Mouse (Mus musculus): ENCODE measurements around the gene Nhsl2. TPM values are rescaled to one million over a fixed set of nuclear protein-coding genes. Genes with fewer than 3 reads are reported as not detected.

Gene Nhsl2
- polyA plus RNA-seq, 1 experiment from 2014 or later, result 3.4 TPM

- Histone ChIP-seq H3K9ac (replicated peaks; ENCODE audit: low read depth) (no peak overlapping the region), H3K36me3 (ENCODE audit: insufficient read depth, low read length) (no peaks in the 10 kb centered on the region), H3K27ac (ENCODE audit: low read length) (no peak overlapping the region), H3K4me2 (replicated peaks; ENCODE audit: low read depth, low read length) (peak overlapping the region; percentile 70), H3K4me1 (ENCODE audit: insufficient read depth, low read depth, low read length) (no peaks in the 10 kb centered on the region), H3K9me3 (ENCODE audit: low read length) (no peaks in the 10 kb centered on the region), H3K4me3 (ENCODE audit: low read depth, low read length) (peak overlapping the region; percentile 44), H3K27me3 (replicated peaks; ENCODE audit: insufficient read depth, low read length) (peaks cover 9% of the 10 kb centered on the region; the same call in 1 of the 2 replicates)
- ATAC-seq (peak; percentile 37), DNase-seq (ENCODE audit: low spot score) (no peak)
- no peak for TF ChIP-seq EP300 (IDR thresholded peaks at IDR 0.05)
- peak; percentile 31 for TF ChIP-seq CTCF (IDR thresholded peaks at IDR 0.05)
- WGBS, result 24% methylated on average over 24 of the region's 59 CpGs
These were observed 841 bp downstream of the Nhsl2 start for GRCm38 (mm10) chrX:101849901-101850551.

DNA sequence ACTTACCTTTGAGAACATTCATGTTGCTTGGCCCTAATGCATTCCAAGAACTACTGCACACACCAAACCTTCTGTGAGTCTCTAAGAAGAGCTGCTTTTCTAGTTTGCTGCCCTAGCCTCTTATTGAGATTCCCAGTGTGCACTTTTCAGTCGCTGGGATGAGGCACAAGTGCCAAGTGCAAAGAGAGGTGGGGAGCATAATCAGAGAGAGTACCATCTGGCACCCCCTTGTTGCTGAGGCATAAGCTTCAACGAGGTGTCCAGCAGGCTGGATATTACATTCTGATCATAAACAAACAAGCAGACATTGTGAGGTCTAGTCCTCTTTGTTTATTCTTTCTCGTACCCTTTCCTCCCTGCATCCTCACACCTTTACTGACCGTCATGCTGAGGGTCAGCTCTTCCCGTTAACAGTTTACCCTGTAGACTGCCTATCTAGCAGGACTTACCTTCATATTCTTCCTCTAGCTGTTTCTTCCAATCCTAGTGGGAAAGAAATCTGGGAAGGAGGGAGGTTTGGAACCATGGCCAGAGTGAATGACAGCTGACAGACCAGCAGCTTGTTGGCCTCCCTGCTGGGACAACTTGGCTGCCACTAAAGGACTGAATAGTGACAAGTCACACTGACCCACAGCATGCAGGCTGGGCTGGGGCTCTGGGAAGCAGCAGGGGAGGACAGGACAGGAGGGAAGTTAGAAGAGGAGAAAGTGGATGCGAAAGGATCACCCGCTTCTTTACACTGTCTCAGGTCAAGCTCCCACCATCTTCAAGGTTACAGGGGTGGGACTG lies 2.6 kb downstream of the Nhsl2 start:
- H3K4me3 ChIP-seq (ENCODE audit: low read depth, low read length), result no peak overlapping the region
- 61% methylated on average over 7 of the region's 7 CpGs for WGBS
- H3K9me3 ChIP-seq (ENCODE audit: low read length), result no peaks in the 10 kb centered on the region
- H3K27me3 ChIP-seq (replicated peaks; ENCODE audit: insufficient read depth, low read length), result peaks cover 9% of the 10 kb centered on the region; the same call in 1 of the 2 replicates
- DNase-seq (ENCODE audit: low spot score) (no peak), ATAC-seq (no peak)
- H3K27ac ChIP-seq (ENCODE audit: low read length), result no peak overlapping the region
- H3K36me3 ChIP-seq (ENCODE audit: insufficient read depth, low read length), result no peaks in the 10 kb centered on the region
- TF ChIP-seq EP300 (IDR thresholded peaks at IDR 0.05), result no peak
- TF ChIP-seq CTCF (IDR thresholded peaks at IDR 0.05), result no peak
- H3K4me1 ChIP-seq (ENCODE audit: insufficient read depth, low read depth, low read length), result no peaks in the 10 kb centered on the region
- no peak overlapping the region for H3K4me2 ChIP-seq (replicated peaks; ENCODE audit: low read depth, low read length)
- H3K9ac ChIP-seq (replicated peaks; ENCODE audit: low read depth), result no peak overlapping the region

GRCm38 (mm10) chrX:101863666-101864378 lies 14.6 kb downstream of the Nhsl2 start:
- WGBS, result 48% methylated on average over 4 of the region's 4 CpGs
- Histone ChIP-seq H3K4me3 (ENCODE audit: low read depth, low read length) (no peak overlapping the region), H3K9me3 (ENCODE audit: low read length) (no peaks in the 10 kb centered on the region), H3K4me1 (ENCODE audit: insufficient read depth, low read depth, low read length) (no peaks in the 10 kb centered on the region), H3K36me3 (ENCODE audit: insufficient read depth, low read length) (no peaks in the 10 kb centered on the region), H3K9ac (replicated peaks; ENCODE audit: low read depth) (no peak overlapping the region), H3K27ac (ENCODE audit: low read length) (no peak overlapping the region), H3K4me2 (replicated peaks; ENCODE audit: low read depth, low read length) (no peak overlapping the region), H3K27me3 (replicated peaks; ENCODE audit: insufficient read depth, low read length) (no peaks in the 10 kb centered on the region)
- DNase-seq (ENCODE audit: low spot score), result no peak
- TF ChIP-seq CTCF (IDR thresholded peaks at IDR 0.05) (no peak), EP300 (IDR thresholded peaks at IDR 0.05) (no peak)
- ATAC-seq, result no peak

DNA sequence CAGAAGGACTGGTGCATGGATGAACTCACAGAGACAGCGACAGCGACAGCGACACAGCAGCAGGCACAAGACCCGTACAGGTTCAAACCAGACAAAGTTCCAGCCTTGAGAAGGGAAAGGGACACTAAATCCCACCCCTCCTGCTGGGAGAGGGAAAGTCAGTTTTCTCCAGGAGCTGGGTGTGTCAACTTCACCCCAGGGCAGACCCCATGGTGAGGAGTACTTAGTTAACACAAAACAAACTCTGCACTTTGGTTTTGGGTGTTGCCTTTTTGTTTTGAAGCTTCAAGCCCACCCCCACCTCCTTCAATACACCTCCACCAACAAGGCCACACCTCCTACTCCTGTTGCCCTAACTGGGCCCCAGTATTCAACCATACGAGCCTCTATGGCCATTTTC lies 15.6 kb downstream of the Nhsl2 start:
- 64% methylated on average over 5 of the region's 5 CpGs for WGBS
- no peaks in the 10 kb centered on the region for H3K9me3 ChIP-seq (ENCODE audit: low read length)
- H3K4me3 ChIP-seq (ENCODE audit: low read depth, low read length), result no peak overlapping the region
- H3K4me1 ChIP-seq (ENCODE audit: insufficient read depth, low read depth, low read length), result no peaks in the 10 kb centered on the region
- DNase-seq (ENCODE audit: low spot score) (no peak), ATAC-seq (no peak)
- H3K27me3 ChIP-seq (replicated peaks; ENCODE audit: insufficient read depth, low read length), result no peaks in the 10 kb centered on the region
- TF ChIP-seq EP300 (IDR thresholded peaks at IDR 0.05), result no peak
- TF ChIP-seq CTCF (IDR thresholded peaks at IDR 0.05), result no peak
- H3K4me2 ChIP-seq (replicated peaks; ENCODE audit: low read depth, low read length), result no peak overlapping the region
- no peak overlapping the region for H3K9ac ChIP-seq (replicated peaks; ENCODE audit: low read depth)
- no peaks in the 10 kb centered on the region for H3K36me3 ChIP-seq (ENCODE audit: insufficient read depth, low read length)
- H3K27ac ChIP-seq (ENCODE audit: low read length), result no peak overlapping the region

- H3K27me3 ChIP-seq (replicated peaks; ENCODE audit: insufficient read depth, low read length), result no peaks in the 10 kb centered on the region
- H3K4me3 ChIP-seq (ENCODE audit: low read depth, low read length), result no peak overlapping the region
- no peak for TF ChIP-seq EP300 (IDR thresholded peaks at IDR 0.05)
- no peaks in the 10 kb centered on the region for H3K36me3 ChIP-seq (ENCODE audit: insufficient read depth, low read length)
- no peaks in the 10 kb centered on the region for H3K9me3 ChIP-seq (ENCODE audit: low read length)
- DNase-seq (ENCODE audit: low spot score), result no peak
- 37% methylated on average over 3 of the region's 3 CpGs for WGBS
- no peak overlapping the region for H3K4me2 ChIP-seq (replicated peaks; ENCODE audit: low read depth, low read length)
- no peak overlapping the region for H3K27ac ChIP-seq (ENCODE audit: low read length)
- no peak for ATAC-seq
- no peak overlapping the region for H3K9ac ChIP-seq (replicated peaks; ENCODE audit: low read depth)
- no peaks in the 10 kb centered on the region for H3K4me1 ChIP-seq (ENCODE audit: insufficient read depth, low read depth, low read length)
These were observed 25.0 kb downstream of the Nhsl2 start for GRCm38 (mm10) chrX:101874147-101874546.

DNA sequence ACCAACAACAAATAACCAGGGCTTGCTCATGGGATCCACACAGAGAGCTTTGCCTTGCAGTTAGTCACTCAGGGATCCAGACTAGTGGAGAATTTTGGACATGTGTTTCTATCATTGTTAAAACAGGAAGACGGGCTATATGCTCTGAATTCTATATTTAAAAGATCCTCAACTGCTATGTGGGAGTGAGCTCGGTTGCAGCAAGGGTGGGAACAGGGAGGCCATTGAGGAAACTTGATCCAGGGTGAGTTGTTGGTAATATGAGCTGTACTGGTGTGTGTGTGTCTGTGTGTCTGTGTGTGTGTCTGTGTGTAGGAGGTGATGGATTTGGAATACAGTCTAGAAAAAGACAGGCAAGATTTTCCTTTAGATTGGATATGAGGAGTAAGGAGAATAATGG lies 25.7 kb downstream of the Nhsl2 start:
- no peaks in the 10 kb centered on the region for H3K27me3 ChIP-seq (replicated peaks; ENCODE audit: insufficient read depth, low read length)
- H3K4me2 ChIP-seq (replicated peaks; ENCODE audit: low read depth, low read length), result no peak overlapping the region
- TF ChIP-seq CTCF (IDR thresholded peaks at IDR 0.05), result no peak
- no peaks in the 10 kb centered on the region for H3K9me3 ChIP-seq (ENCODE audit: low read length)
- ATAC-seq (no peak), DNase-seq (ENCODE audit: low spot score) (no peak)
- no peak overlapping the region for H3K4me3 ChIP-seq (ENCODE audit: low read depth, low read length)
- no peak overlapping the region for H3K9ac ChIP-seq (replicated peaks; ENCODE audit: low read depth)
- H3K4me1 ChIP-seq (ENCODE audit: insufficient read depth, low read depth, low read length), result no peaks in the 10 kb centered on the region
- no peaks in the 10 kb centered on the region for H3K36me3 ChIP-seq (ENCODE audit: insufficient read depth, low read length)
- no peak overlapping the region for H3K27ac ChIP-seq (ENCODE audit: low read length)
- WGBS, result 33% methylated on average over 2 of the region's 2 CpGs

Measured in lung, postnatal 0 days (tissue).